Mouse (Mus musculus): ENCODE data around the gene Cd300ld5. TPM values are rescaled to one million over a fixed set of nuclear protein-coding genes. Genes with fewer than 3 reads are reported as not detected.
"Not testable (repeated sequence)": the region's sequence is repeated elsewhere in the genome, so short reads cannot be mapped to it uniquely, and the experiment has no call there.

Cd300ld5 gene
- polyA plus RNA-seq (2015; fragmentation: Nextera tagmentation; extraction: Ambion mirVana), result not detected in 2 replicates

GRCm38 (mm10) chr11:115037669-115038068, at the start of gene Cd300ld5:
Gene Cd300ld5, minus strand, starts transcription at chr11:115037769.
- H3K4me1 ChIP-seq; H3K9me3 ChIP-seq; H3K4me2 ChIP-seq; H3K27me3 ChIP-seq (replicated peaks); H3K4me3 ChIP-seq; H3K9ac ChIP-seq; H3K36me3 ChIP-seq; H3K27ac ChIP-seq (replicated peaks); ATAC-seq (ENCODE audit: extremely low read depth, insufficient number of reproducible peaks, low FRiP score, low TSS enrichment): not testable (repeated sequence)
- WGBS, result no CpG with 5 or more reads among the region's 6 CpGs

GRCm38 (mm10) chr11:115086213-115086612, 48.6 kb upstream of the Cd300ld5 start:
- 53% methylated on average over 7 of the region's 7 CpGs for WGBS
- Histone ChIP-seq H3K9me3 (peaks cover 4% of the 10 kb centered on the region; the same call in 1 of the 2 replicates), H3K4me2 (no peak overlapping the region), H3K9ac (no peak overlapping the region), H3K27ac (replicated peaks) (no peak overlapping the region), H3K36me3 (no peaks in the 10 kb centered on the region), H3K4me3 (no peak overlapping the region), H3K4me1 (no peaks in the 10 kb centered on the region), H3K27me3 (replicated peaks) (peaks cover 65% of the 10 kb centered on the region)
- no peak for ATAC-seq (ENCODE audit: extremely low read depth, insufficient number of reproducible peaks, low FRiP score, low TSS enrichment)

GRCm38 (mm10) chr11:115085064-115085463, 47.5 kb upstream of the Cd300ld5 start:
- no peaks in the 10 kb centered on the region for H3K4me1 ChIP-seq
- WGBS, result 61% methylated on average over 8 of the region's 8 CpGs
- no peak for ATAC-seq (ENCODE audit: extremely low read depth, insufficient number of reproducible peaks, low FRiP score, low TSS enrichment)

GRCm38 (mm10) chr11:115084595-115084994, 47.0 kb upstream of the Cd300ld5 start:
- no peak for ATAC-seq (ENCODE audit: extremely low read depth, insufficient number of reproducible peaks, low FRiP score, low TSS enrichment)
- no peak overlapping the region for H3K4me3 ChIP-seq
- no peak overlapping the region for H3K9ac ChIP-seq

More at GRCm38 (mm10) chr11:115085064-115085463, 47.5 kb upstream of the Cd300ld5 start:
- Histone ChIP-seq H3K9me3 (peaks cover 3% of the 10 kb centered on the region; the same call in 1 of the 2 replicates), H3K9ac (no peak overlapping the region), H3K27me3 (replicated peaks) (peaks cover 53% of the 10 kb centered on the region), H3K27ac (replicated peaks) (no peak overlapping the region), H3K4me3 (no peak overlapping the region), H3K36me3 (no peaks in the 10 kb centered on the region), H3K4me2 (no peak overlapping the region)

GRCm38 (mm10) chr11:115083376-115084139, 46.0 kb upstream of the Cd300ld5 start:
- 38% methylated on average over 18 of the region's 18 CpGs for WGBS
- H3K9ac ChIP-seq, result no peak overlapping the region
- H3K27ac ChIP-seq (replicated peaks), result no peak overlapping the region
- H3K27me3 ChIP-seq (replicated peaks), result peaks cover 45% of the 10 kb centered on the region
- H3K4me3 ChIP-seq, result no peak overlapping the region
- no peaks in the 10 kb centered on the region for H3K4me1 ChIP-seq
- no peaks in the 10 kb centered on the region for H3K9me3 ChIP-seq
- no peak for ATAC-seq (ENCODE audit: extremely low read depth, insufficient number of reproducible peaks, low FRiP score, low TSS enrichment)
- no peaks in the 10 kb centered on the region for H3K36me3 ChIP-seq
- H3K4me2 ChIP-seq, result no peak overlapping the region

More at GRCm38 (mm10) chr11:115084595-115084994, 47.0 kb upstream of the Cd300ld5 start:
- Histone ChIP-seq H3K4me1 (no peaks in the 10 kb centered on the region), H3K9me3 (no peaks in the 10 kb centered on the region), H3K27ac (replicated peaks) (no peak overlapping the region), H3K4me2 (no peak overlapping the region), H3K27me3 (replicated peaks) (peaks cover 51% of the 10 kb centered on the region), H3K36me3 (no peaks in the 10 kb centered on the region)
- 46% methylated on average over 12 of the region's 12 CpGs for WGBS

GRCm38 (mm10) chr11:115082196-115082595, 44.6 kb upstream of the Cd300ld5 start:
- Histone ChIP-seq H3K27ac (replicated peaks) (no peak overlapping the region), H3K27me3 (replicated peaks) (peaks cover 45% of the 10 kb centered on the region), H3K36me3 (no peaks in the 10 kb centered on the region), H3K4me2 (no peak overlapping the region), H3K4me3 (no peak overlapping the region), H3K9ac (no peak overlapping the region), H3K9me3 (no peaks in the 10 kb centered on the region), H3K4me1 (no peaks in the 10 kb centered on the region)
- ATAC-seq (ENCODE audit: extremely low read depth, insufficient number of reproducible peaks, low FRiP score, low TSS enrichment), result no peak
- 59% methylated on average over 6 of the region's 6 CpGs for WGBS

- H3K36me3 ChIP-seq, result no peaks in the 10 kb centered on the region
- H3K9me3 ChIP-seq, result no peaks in the 10 kb centered on the region
- WGBS, result 50% methylated on average over 3 of the region's 3 CpGs
- ATAC-seq (ENCODE audit: extremely low read depth, insufficient number of reproducible peaks, low FRiP score, low TSS enrichment), result no peak
- no peak overlapping the region for H3K4me3 ChIP-seq
- H3K9ac ChIP-seq, result no peak overlapping the region
- no peak overlapping the region for H3K4me2 ChIP-seq
- peaks cover 44% of the 10 kb centered on the region for H3K27me3 ChIP-seq (replicated peaks)
- no peaks in the 10 kb centered on the region for H3K4me1 ChIP-seq
- no peak overlapping the region for H3K27ac ChIP-seq (replicated peaks)
These were observed 43.8 kb upstream of the Cd300ld5 start for GRCm38 (mm10) chr11:115081373-115081772.

GRCm38 (mm10) chr11:115080886-115081285, 43.3 kb upstream of the Cd300ld5 start:
- no peak overlapping the region for H3K9ac ChIP-seq
- WGBS, result 30% methylated on average over 13 of the region's 13 CpGs
- H3K4me1 ChIP-seq, result no peaks in the 10 kb centered on the region
- peaks cover 39% of the 10 kb centered on the region for H3K27me3 ChIP-seq (replicated peaks)
- H3K9me3 ChIP-seq, result no peaks in the 10 kb centered on the region
- ATAC-seq (ENCODE audit: extremely low read depth, insufficient number of reproducible peaks, low FRiP score, low TSS enrichment), result no peak
- no peaks in the 10 kb centered on the region for H3K36me3 ChIP-seq
- H3K4me2 ChIP-seq, result no peak overlapping the region
- H3K4me3 ChIP-seq, result no peak overlapping the region
- no peak overlapping the region for H3K27ac ChIP-seq (replicated peaks)

- no peak for ATAC-seq (ENCODE audit: extremely low read depth, insufficient number of reproducible peaks, low FRiP score, low TSS enrichment)
- Histone ChIP-seq H3K36me3 (no peaks in the 10 kb centered on the region), H3K27me3 (replicated peaks) (peaks cover 17% of the 10 kb centered on the region), H3K4me3 (no peak overlapping the region), H3K9me3 (no peaks in the 10 kb centered on the region), H3K9ac (no peak overlapping the region), H3K4me2 (no peak overlapping the region), H3K4me1 (no peaks in the 10 kb centered on the region), H3K27ac (replicated peaks) (no peak overlapping the region)
- 67% methylated on average over 5 of the region's 5 CpGs for WGBS
These were observed 41.1 kb upstream of the Cd300ld5 start for GRCm38 (mm10) chr11:115078680-115079079.

GRCm38 (mm10) chr11:115077436-115077835, 39.9 kb upstream of the Cd300ld5 start:
- no peak for ATAC-seq (ENCODE audit: extremely low read depth, insufficient number of reproducible peaks, low FRiP score, low TSS enrichment)
- WGBS, result 94% methylated on average over 1 of the region's 1 CpGs
- Histone ChIP-seq H3K4me3 (no peak overlapping the region), H3K27me3 (replicated peaks) (peaks cover 7% of the 10 kb centered on the region), H3K9me3 (no peaks in the 10 kb centered on the region), H3K4me1 (no peaks in the 10 kb centered on the region), H3K9ac (no peak overlapping the region), H3K4me2 (no peak overlapping the region), H3K27ac (replicated peaks) (no peak overlapping the region), H3K36me3 (no peaks in the 10 kb centered on the region)

GRCm38 (mm10) chr11:115075859-115076258, 38.3 kb upstream of the Cd300ld5 start:
- no peaks in the 10 kb centered on the region for H3K36me3 ChIP-seq
- 0 out of 2 replicates have a peak, but pooled peaks cover 3% of the 10 kb centered on the region for H3K27me3 ChIP-seq (replicated peaks)
- no peak overlapping the region for H3K4me3 ChIP-seq
- no peak for ATAC-seq (ENCODE audit: extremely low read depth, insufficient number of reproducible peaks, low FRiP score, low TSS enrichment)
- peaks cover 10% of the 10 kb centered on the region for H3K4me1 ChIP-seq
- H3K27ac ChIP-seq (replicated peaks), result no peak overlapping the region
- H3K4me2 ChIP-seq, result no peak overlapping the region
- H3K9ac ChIP-seq, result no peak overlapping the region
- 36% methylated on average over 5 of the region's 5 CpGs for WGBS
- H3K9me3 ChIP-seq, result no peaks in the 10 kb centered on the region

GRCm38 (mm10) chr11:115075407-115075806, 37.8 kb upstream of the Cd300ld5 start:
- Histone ChIP-seq H3K36me3 (no peaks in the 10 kb centered on the region), H3K9me3 (no peaks in the 10 kb centered on the region)
- ATAC-seq (ENCODE audit: extremely low read depth, insufficient number of reproducible peaks, low FRiP score, low TSS enrichment), result no peak

More at GRCm38 (mm10) chr11:115075407-115075806, 37.8 kb upstream of the Cd300ld5 start:
- 0 out of 2 replicates have a peak, but pooled peaks cover 5% of the 10 kb centered on the region for H3K27me3 ChIP-seq (replicated peaks)
- WGBS, result 52% methylated on average over 7 of the region's 7 CpGs
- no peak overlapping the region for H3K9ac ChIP-seq
- no peak overlapping the region for H3K4me3 ChIP-seq
- H3K4me1 ChIP-seq, result peaks cover 10% of the 10 kb centered on the region
- H3K27ac ChIP-seq (replicated peaks), result no peak overlapping the region
- no peak overlapping the region for H3K4me2 ChIP-seq
